Mouse (Mus musculus): ENCODE data around the gene Abcb6. TPM values are rescaled to one million over a fixed set of nuclear protein-coding genes. Genes with fewer than 3 reads are reported as not detected.

The Abcb6 gene
- 38.4 and 40.3 TPM in 2 replicates for polyA plus RNA-seq (2015; fragmentation: Nextera tagmentation; extraction: Ambion mirVana)

GRCm38 (mm10) chr1:75180105-75180590 is at the start of gene Abcb6:
Abcb6 (minus strand) TSS chr1:75180392.
- H3K27me3 ChIP-seq, result no peaks in the 10 kb centered on the region
- peak; percentile 91 for ATAC-seq (ENCODE audit: low FRiP score)
- peak within 1 kb of the TSS; percentile 59 for H3K4me3 ChIP-seq
- peak within 1 kb of the TSS; percentile 84 for H3K9ac ChIP-seq
- peak within 1 kb of the TSS; percentile 81 for H3K27ac ChIP-seq
- WGBS, result under 1% methylated on average over 31 of the region's 31 CpGs
- peaks cover 30% of the 10 kb centered on the region for H3K4me1 ChIP-seq (replicated peaks)
- H3K4me2 ChIP-seq, result peak within 1 kb of the TSS; percentile 100
- peaks cover 69% of the 10 kb centered on the region for H3K36me3 ChIP-seq
- no peaks in the 10 kb centered on the region for H3K9me3 ChIP-seq

DNA sequence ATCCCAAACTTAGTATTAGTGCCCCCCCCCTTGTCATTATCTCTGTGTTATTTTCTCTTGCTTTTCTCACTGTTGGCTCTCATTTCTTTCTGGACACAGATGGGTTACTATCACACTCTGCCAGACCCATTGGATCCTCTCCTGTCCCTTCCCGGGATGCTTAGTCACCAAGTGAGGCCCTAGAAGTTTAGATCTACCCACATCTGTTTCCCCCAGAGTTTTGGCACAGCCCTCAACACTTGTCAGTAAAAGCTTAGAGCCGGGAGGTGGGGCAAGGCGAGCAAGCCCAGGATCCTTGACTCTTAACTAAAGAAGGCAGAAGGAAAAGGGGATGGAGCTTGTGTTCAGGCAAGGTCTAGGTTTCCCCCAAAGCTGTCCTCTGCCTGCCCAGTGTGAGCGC is 49.0 kb upstream of the Abcb6 start:
- 67% methylated on average over 4 of the region's 4 CpGs for WGBS
- H3K36me3 ChIP-seq, result no peaks in the 10 kb centered on the region

GRCm38 (mm10) chr1:75227653-75228052 is 47.5 kb upstream of the Abcb6 start:
- no peaks in the 10 kb centered on the region for H3K9me3 ChIP-seq
- peaks cover 43% of the 10 kb centered on the region for H3K27me3 ChIP-seq
- no peak overlapping the region for H3K4me3 ChIP-seq
- H3K4me2 ChIP-seq, result no peak overlapping the region
- H3K36me3 ChIP-seq, result no peaks in the 10 kb centered on the region
- 85% methylated on average over 1 of the region's 1 CpGs for WGBS
- H3K27ac ChIP-seq, result no peak overlapping the region
- no peaks in the 10 kb centered on the region for H3K4me1 ChIP-seq (replicated peaks)
- ATAC-seq (ENCODE audit: low FRiP score), result no peak
- H3K9ac ChIP-seq, result no peak overlapping the region

More for the DNA sequence above, 49.0 kb upstream of the Abcb6 start:
- no peak overlapping the region for H3K27ac ChIP-seq
- no peak overlapping the region for H3K4me2 ChIP-seq
- no peak overlapping the region for H3K4me3 ChIP-seq
- H3K9ac ChIP-seq, result no peak overlapping the region
- H3K4me1 ChIP-seq (replicated peaks), result no peaks in the 10 kb centered on the region
- no peak for ATAC-seq (ENCODE audit: low FRiP score)
- no peaks in the 10 kb centered on the region for H3K9me3 ChIP-seq
- peaks cover 31% of the 10 kb centered on the region; the same call in 1 of the 2 replicates for H3K27me3 ChIP-seq

DNA sequence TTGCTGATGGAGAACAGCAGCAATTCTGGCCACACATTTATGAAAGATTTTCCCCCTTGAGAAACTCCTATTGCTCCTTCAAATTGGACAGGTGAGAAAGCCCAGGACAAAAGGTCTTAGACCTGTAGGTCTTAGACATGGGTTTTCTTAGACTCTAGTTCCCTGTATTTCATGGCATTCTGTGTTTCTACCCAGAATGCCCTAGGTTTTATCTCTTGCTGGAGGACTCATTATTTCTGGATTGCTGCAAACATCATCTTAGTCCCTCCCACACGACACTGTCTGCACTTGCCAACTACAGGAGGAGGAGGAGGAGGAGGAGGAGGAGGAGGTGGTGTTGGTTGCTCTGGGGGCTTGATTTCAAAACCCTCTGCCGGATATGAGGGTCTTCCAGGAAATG is 45.9 kb upstream of the Abcb6 start:
- Histone ChIP-seq H3K4me2 (no peak overlapping the region), H3K36me3 (no peaks in the 10 kb centered on the region), H3K9me3 (no peaks in the 10 kb centered on the region), H3K4me3 (no peak overlapping the region), H3K27me3 (peaks cover 49% of the 10 kb centered on the region), H3K27ac (no peak overlapping the region), H3K9ac (no peak overlapping the region), H3K4me1 (replicated peaks) (no peaks in the 10 kb centered on the region)
- 70% methylated on average over 2 of the region's 2 CpGs for WGBS
- no peak for ATAC-seq (ENCODE audit: low FRiP score)

GRCm38 (mm10) chr1:75225473-75225872 is 45.3 kb upstream of the Abcb6 start:
- H3K36me3 ChIP-seq, result no peaks in the 10 kb centered on the region
- WGBS, result 69% methylated on average over 3 of the region's 3 CpGs
- no peaks in the 10 kb centered on the region for H3K4me1 ChIP-seq (replicated peaks)
- no peak overlapping the region for H3K4me2 ChIP-seq
- H3K27me3 ChIP-seq, result peaks cover 49% of the 10 kb centered on the region
- H3K9me3 ChIP-seq, result no peaks in the 10 kb centered on the region
- no peak overlapping the region for H3K27ac ChIP-seq
- no peak overlapping the region for H3K9ac ChIP-seq
- H3K4me3 ChIP-seq, result no peak overlapping the region
- no peak for ATAC-seq (ENCODE audit: low FRiP score)

GRCm38 (mm10) chr1:75223532-75223931 is 43.3 kb upstream of the Abcb6 start:
- no peaks in the 10 kb centered on the region for H3K36me3 ChIP-seq
- peaks cover 14% of the 10 kb centered on the region for H3K4me1 ChIP-seq (replicated peaks)
- WGBS, result 73% methylated on average over 6 of the region's 6 CpGs
- no peak overlapping the region for H3K4me3 ChIP-seq
- no peaks in the 10 kb centered on the region for H3K9me3 ChIP-seq
- H3K27me3 ChIP-seq, result peaks cover 67% of the 10 kb centered on the region
- no peak overlapping the region for H3K27ac ChIP-seq
- H3K4me2 ChIP-seq, result no peak overlapping the region
- no peak for ATAC-seq (ENCODE audit: low FRiP score)
- H3K9ac ChIP-seq, result no peak overlapping the region

- Histone ChIP-seq H3K27ac (no peak overlapping the region), H3K9ac (no peak overlapping the region), H3K4me3 (no peak overlapping the region), H3K36me3 (no peaks in the 10 kb centered on the region), H3K27me3 (peaks cover 73% of the 10 kb centered on the region), H3K4me1 (replicated peaks) (peaks cover 20% of the 10 kb centered on the region), H3K4me2 (no peak overlapping the region), H3K9me3 (no peaks in the 10 kb centered on the region)
- no peak for ATAC-seq (ENCODE audit: low FRiP score)
- WGBS, result 84% methylated on average over 6 of the region's 6 CpGs
Measured at GRCm38 (mm10) chr1:75222926-75223325, 42.7 kb upstream of the Abcb6 start.

DNA sequence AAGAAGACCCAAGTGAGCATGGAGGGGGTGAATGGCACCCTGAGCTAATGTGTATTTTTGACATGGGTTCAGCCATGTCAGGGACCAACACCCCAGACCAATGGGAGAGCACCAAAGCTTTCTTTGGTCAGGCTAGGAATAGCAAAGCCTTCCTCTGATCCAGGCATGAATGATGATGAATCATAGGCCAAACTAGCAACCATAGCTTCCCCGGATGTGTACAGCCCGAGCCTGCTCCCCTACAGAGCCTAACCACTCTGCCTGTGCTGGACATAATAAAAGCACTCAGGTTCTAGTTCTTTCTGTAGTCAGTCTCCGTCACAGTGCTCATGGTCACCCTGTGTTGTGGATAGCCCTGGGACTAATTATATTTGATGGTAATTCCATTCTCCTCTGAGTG is 41.3 kb upstream of the Abcb6 start:
- no peak overlapping the region for H3K27ac ChIP-seq
- WGBS, result 76% methylated on average over 3 of the region's 3 CpGs
- ATAC-seq (ENCODE audit: low FRiP score), result no peak
- H3K27me3 ChIP-seq, result peaks cover 83% of the 10 kb centered on the region
- H3K9ac ChIP-seq, result no peak overlapping the region
- no peaks in the 10 kb centered on the region for H3K9me3 ChIP-seq
- H3K4me3 ChIP-seq, result no peak overlapping the region
- H3K4me1 ChIP-seq (replicated peaks), result peaks cover 22% of the 10 kb centered on the region
- no peaks in the 10 kb centered on the region for H3K36me3 ChIP-seq
- no peak overlapping the region for H3K4me2 ChIP-seq

- H3K27me3 ChIP-seq, result peaks cover 87% of the 10 kb centered on the region
- peaks cover 17% of the 10 kb centered on the region for H3K36me3 ChIP-seq
- peaks cover 22% of the 10 kb centered on the region for H3K4me1 ChIP-seq (replicated peaks)
- WGBS, result 2% methylated on average over 34 of the region's 34 CpGs
- no peaks in the 10 kb centered on the region for H3K9me3 ChIP-seq
- peak within 1 kb of the TSS; percentile 56 for H3K4me3 ChIP-seq
- H3K9ac ChIP-seq, result peak within 1 kb of the TSS; percentile 73
- peak; percentile 44 for ATAC-seq (ENCODE audit: low FRiP score)
- no peak within 1 kb of the TSS for H3K27ac ChIP-seq
- peak within 1 kb of the TSS; percentile 94 for H3K4me2 ChIP-seq
Measured at GRCm38 (mm10) chr1:75219531-75219930, 39.3 kb upstream of the Abcb6 start, which contains the start of gene Tuba4a. Tuba4a (minus strand) TSS chr1:75219865.

DNA sequence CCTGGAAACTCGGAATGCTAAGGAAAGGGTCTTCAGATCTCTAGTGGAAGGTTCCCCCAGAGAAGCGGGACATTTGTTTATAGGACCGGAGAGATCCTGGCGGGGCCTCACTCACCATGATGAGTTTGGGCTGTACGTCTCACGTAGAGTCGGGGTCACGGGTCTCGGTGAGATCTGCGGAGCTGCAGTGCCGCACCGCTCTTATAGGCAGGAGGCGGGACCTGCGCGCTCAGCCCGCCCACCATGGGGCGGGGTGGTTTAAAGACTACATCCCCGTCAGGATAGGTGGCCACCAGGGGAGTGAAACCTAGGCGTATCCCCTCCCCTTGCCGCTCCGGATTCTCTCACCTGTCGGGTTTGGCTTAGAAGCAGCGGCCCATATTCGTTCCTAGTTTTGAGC is 38.9 kb upstream of the Abcb6 start:
- Histone ChIP-seq H3K36me3 (peaks cover 22% of the 10 kb centered on the region), H3K9me3 (no peaks in the 10 kb centered on the region), H3K9ac (peak overlapping the region; percentile 73), H3K4me2 (peak overlapping the region; percentile 94), H3K4me1 (replicated peaks) (peaks cover 22% of the 10 kb centered on the region), H3K4me3 (peak overlapping the region; percentile 56), H3K27me3 (peaks cover 82% of the 10 kb centered on the region), H3K27ac (no peak overlapping the region)
- peak; percentile 83 for ATAC-seq (ENCODE audit: low FRiP score)
- WGBS, result under 1% methylated on average over 24 of the region's 24 CpGs

- Histone ChIP-seq H3K27me3 (peaks cover 79% of the 10 kb centered on the region), H3K4me1 (replicated peaks) (peaks cover 28% of the 10 kb centered on the region), H3K27ac (no peak overlapping the region), H3K4me3 (peak overlapping the region; percentile 56), H3K36me3 (peaks cover 29% of the 10 kb centered on the region), H3K9me3 (no peaks in the 10 kb centered on the region), H3K9ac (peak overlapping the region; percentile 73), H3K4me2 (peak overlapping the region; percentile 94)
- WGBS, result 2% methylated on average over 38 of the region's 38 CpGs
- peak; percentile 57 for ATAC-seq (ENCODE audit: low FRiP score)
Measured at GRCm38 (mm10) chr1:75218227-75219001, 38.2 kb upstream of the Abcb6 start.

- peaks cover 34% of the 10 kb centered on the region for H3K36me3 ChIP-seq
- peaks cover 73% of the 10 kb centered on the region for H3K27me3 ChIP-seq
- peaks cover 33% of the 10 kb centered on the region for H3K4me1 ChIP-seq (replicated peaks)
- H3K27ac ChIP-seq, result no peak overlapping the region
- H3K9ac ChIP-seq, result no peak overlapping the region
- H3K9me3 ChIP-seq, result no peaks in the 10 kb centered on the region
- 4% methylated on average over 6 of the region's 6 CpGs for WGBS
- H3K4me2 ChIP-seq, result peak overlapping the region; percentile 94
- no peak for ATAC-seq (ENCODE audit: low FRiP score)
- H3K4me3 ChIP-seq, result peak overlapping the region; percentile 56; the same call in 1 of the 2 replicates
Measured at GRCm38 (mm10) chr1:75217893-75218226, 37.7 kb upstream of the Abcb6 start.
